Mouse (Mus musculus): ENCODE results near the gene Lrrc8e.

DNA sequence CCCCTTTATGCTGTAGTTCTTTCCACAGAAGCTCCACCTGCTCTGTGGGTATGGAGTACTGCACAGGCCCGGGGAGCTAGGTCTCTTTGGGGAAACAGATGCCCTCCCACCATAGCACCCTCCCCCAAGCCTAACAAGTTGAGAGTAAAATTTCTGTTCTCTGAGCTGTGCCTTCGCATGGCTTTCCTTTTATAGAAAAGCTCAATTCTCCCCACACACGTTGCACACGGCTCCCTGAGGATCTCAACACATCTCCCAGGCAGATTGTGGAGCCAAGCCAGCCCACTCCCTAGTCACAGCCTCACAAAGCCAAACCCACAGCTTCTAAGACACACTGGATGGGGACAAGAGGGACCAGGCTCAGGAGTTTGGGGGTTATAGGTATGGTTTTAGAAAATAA is 30.3 kb downstream of the Lrrc8e start:
- TF ChIP-seq CTCF (IDR thresholded peaks at IDR 0.05; ENCODE audit: control insufficient read depth, insufficient read depth, insufficient replicate concordance, low read depth, low read length) (no peak), POLR2A (IDR thresholded peaks at IDR 0.05; ENCODE audit: control insufficient read depth, low read depth, low read length) (no peak)

Measured in testis, adult 2 months (tissue).